Mouse (Mus musculus) left cerebral cortex, postnatal 4 days (tissue): ENCODE data around the gene Atp2c2. TPM values are rescaled to one million over a fixed set of nuclear protein-coding genes. Genes with fewer than 3 reads are reported as not detected.

Source experiments
- DNase-seq: peaks from one replicate; pipeline ENCODE4 v3.0.0-alpha.2; 2022
- intact Hi-C: fragments of 180-260 bp; cut with DNase I; formaldehyde crosslinking; loops from one replicate; pipeline ENCODE4 v1.15.1; 2025
- total RNA-seq, 2 experiments: library from RNA; stranded (reverse); gene quantifications; 2 replicates each; pipeline ENCODE4 v1.2.3; 2021

Gene Atp2c2
- total RNA-seq, 2 experiments from 2014 or later: 0.14 to 0.16 TPM

- no peak for DNase-seq
- intact Hi-C loops: no loop called here
Measured at GRCm38 (mm10) chr8:119738129-119738907, 38.5 kb downstream of the Atp2c2 start.

DNA sequence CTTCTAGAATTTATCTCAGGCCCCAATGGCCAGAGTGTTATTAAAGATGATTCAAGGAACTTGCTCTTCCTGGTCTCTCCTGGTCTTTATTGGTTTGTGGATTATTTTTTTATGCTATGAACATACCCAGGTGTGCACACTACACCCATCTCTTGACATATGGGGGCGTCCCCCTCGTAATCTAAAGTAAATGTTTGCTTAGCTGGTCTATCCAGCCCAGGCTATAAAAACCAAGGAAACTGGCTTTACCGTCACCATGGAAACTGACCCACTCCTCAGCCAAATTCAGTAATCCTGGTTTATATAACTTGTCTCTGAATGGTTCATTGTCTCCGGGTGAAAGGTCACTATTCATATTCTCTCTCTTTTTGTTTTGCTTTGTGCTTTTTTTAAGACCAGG is 40.8 kb downstream of the Atp2c2 start:
- no peak for DNase-seq
- intact Hi-C loops: no loop called here

GRCm38 (mm10) chr8:119742409-119742808 is 42.6 kb downstream of the Atp2c2 start:
- DNase-seq: no peak
- intact Hi-C loops: no loop called here

DNA sequence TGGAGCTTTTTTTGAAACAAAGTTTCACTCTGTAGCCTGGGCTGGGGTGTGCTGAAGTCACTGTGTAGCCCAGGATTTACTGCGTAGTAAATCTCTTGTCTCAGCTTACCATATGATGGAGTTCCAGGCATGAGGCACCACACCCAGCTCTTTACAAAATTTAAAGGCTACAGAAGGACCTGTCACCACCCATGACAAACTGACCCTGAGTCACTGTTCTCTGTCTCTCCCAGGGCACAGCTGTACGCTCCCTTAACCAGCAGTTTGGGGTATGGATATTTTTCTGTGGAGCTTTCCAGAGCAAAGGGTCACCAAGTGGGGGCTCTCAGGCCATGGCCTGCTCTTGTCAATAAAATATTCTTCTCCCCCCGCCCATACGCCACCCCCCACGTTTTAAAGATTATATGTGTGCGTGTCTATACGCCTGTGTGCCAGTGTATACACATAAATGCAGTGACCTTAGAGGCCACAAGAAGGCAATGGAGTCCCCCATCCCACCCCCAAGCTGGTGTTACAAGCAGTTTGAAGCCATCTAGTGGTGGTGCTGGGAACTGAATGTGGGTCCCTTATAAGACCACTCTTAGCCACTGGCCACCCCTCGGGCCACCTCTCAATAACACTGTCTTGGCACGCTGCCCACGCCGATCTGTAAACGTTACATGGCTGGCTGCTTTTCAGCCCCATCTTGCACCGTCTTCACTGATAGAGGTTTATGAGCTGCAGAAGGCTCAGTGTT is 43.6 kb downstream of the Atp2c2 start:
- DNase-seq: peak; percentile 79
- intact Hi-C loops: no loop called here

- no peak for DNase-seq
- intact Hi-C loops: no loop called here
Measured at GRCm38 (mm10) chr8:119744604-119745003, 44.8 kb downstream of the Atp2c2 start.

DNA sequence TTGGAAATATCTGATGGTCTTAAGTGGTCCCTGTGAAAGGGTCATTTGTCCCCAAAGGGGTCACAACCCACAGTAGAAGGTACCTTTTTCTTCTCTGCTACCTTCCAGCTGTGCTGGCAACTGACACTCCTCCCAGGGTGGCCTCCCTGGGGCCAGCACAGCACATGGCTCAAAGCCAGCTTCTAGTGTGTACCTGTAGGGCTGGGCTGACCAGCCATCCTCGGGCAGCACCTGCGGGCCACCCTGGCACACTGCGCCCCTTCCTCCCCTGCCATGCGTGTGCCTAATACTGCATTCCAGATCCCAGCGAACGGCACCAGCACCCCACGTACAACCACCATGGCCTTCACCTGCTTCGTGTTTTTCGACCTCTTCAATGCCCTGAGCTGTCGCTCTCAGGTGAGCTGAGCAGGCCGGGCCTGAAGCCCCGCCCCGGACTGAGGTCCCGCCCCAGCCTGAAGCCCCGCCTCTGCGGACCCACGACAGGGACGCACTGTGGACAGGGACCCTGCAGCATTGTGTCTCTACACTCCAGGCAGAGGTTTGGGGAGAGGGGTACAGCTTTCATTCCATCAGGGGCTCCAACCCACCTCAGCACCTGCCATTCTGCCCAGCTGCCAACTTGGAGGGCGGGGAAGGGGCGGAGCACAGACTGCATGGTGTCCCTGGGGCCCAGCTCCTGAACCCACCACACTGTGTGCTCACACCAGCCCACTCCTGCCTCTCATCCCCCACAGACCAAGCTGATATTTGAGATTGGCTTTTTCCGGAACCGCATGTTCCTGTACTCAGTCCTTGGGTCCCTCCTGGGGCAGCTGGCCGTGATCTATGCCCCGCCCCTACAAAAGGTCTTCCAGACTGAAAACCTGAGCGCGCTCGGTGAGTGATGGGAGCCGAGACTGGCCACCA is 55.7 kb downstream of the Atp2c2 start:
- intact Hi-C loops: no loop called here
- no peak for DNase-seq

- intact Hi-C loops: no loop called here
- DNase-seq: no peak
Measured at GRCm38 (mm10) chr8:119756147-119756461, 56.3 kb downstream of the Atp2c2 start.

DNA sequence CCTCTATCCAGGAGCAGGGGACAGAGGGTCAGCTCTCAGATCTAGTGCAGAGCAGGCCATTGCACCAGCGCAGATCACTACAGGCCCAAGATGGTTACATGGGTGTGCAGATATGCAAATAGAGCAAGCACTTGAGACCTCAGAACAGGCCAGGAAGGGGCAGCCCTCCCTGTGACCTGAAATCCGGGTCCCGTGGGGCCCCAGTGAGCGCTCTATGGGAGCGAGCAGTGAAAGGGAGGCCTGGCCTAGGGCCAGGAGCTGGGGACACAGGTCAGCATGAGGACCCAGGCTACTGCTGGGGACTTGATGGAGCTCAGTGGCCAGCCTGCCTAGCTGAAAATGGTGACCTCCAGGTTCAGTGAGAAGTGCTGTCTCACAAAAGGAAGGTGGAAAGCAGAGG is 56.7 kb downstream of the Atp2c2 start:
- no peak for DNase-seq
- intact Hi-C loops: no loop called here

GRCm38 (mm10) chr8:119761692-119762091 is 61.9 kb downstream of the Atp2c2 start:
- intact Hi-C loops: no loop called here
- no peak for DNase-seq

- DNase-seq: no peak
- intact Hi-C loops: no loop called here
Measured at GRCm38 (mm10) chr8:119762226-119763220, 62.7 kb downstream of the Atp2c2 start.

DNA sequence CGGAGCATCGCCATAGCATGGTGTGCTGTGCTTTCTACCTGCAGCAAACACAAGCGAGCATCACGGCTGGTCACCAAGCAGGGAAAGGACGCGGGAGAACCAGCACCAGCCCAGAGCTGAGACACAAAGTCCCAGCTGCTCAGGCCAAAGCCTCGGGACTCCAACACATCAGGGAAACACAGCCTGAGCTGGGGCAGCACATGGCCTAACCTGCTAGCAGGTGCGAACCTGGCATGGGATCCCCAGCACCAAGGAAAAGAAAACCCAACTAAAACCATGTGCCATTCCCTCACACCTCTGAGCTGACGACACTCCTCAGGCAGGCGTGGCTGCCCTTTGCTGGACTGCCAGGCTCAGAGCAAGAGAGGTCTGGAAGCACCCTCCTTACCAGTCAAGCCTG is 65.5 kb downstream of the Atp2c2 start:
- intact Hi-C loops: no loop called here
- DNase-seq: no peak

GRCm38 (mm10) chr8:119765761-119766444 is 66.1 kb downstream of the Atp2c2 start:
- no peak for DNase-seq
- intact Hi-C loops: no loop called here

- intact Hi-C loops: loop anchor here (5.0 to 10.0 kb wide), 2 partner anchors 89 to 342 kb away; partner anchors contain the start of gene Osgin1
- no peak for DNase-seq
Measured at GRCm38 (mm10) chr8:119776668-119777245, 76.9 kb downstream of the Atp2c2 start.

GRCm38 (mm10) chr8:119777765-119778164 is 78.0 kb downstream of the Atp2c2 start:
- DNase-seq: peak; percentile 43
- intact Hi-C loops: loop anchor here (5.0 to 10.0 kb wide), 2 partner anchors 90 to 343 kb away; partner anchors contain the start of gene Osgin1

DNA sequence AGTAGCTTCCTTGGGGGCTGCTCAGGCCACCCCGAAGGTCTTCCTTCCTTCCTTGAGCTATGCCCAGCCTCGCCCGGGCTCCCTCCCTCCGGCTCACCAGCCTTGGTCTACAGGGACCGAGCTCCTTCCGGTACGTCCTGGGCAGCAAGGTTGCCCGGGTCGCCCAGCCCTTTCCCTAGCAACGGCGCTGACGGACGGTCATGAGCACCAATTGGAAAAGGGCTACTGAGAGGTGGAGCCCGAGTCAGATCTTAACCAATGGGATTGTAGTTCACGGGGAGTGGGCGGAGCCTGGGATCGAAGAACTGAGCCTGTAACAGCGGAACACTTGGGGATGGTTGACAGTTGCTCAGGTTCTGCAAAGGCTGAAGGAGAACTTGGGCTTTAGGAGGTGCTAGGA is 78.5 kb downstream of the Atp2c2 start, which contains the start of gene Tldc1:
Gene Tldc1 (minus strand): TSS at position 154 of the 400 bp plus-strand sequence.
- intact Hi-C loops: loop anchor here (5.0 to 10.0 kb wide), 2 partner anchors 91 to 343 kb away; partner anchors contain the start of gene Osgin1

DNA sequence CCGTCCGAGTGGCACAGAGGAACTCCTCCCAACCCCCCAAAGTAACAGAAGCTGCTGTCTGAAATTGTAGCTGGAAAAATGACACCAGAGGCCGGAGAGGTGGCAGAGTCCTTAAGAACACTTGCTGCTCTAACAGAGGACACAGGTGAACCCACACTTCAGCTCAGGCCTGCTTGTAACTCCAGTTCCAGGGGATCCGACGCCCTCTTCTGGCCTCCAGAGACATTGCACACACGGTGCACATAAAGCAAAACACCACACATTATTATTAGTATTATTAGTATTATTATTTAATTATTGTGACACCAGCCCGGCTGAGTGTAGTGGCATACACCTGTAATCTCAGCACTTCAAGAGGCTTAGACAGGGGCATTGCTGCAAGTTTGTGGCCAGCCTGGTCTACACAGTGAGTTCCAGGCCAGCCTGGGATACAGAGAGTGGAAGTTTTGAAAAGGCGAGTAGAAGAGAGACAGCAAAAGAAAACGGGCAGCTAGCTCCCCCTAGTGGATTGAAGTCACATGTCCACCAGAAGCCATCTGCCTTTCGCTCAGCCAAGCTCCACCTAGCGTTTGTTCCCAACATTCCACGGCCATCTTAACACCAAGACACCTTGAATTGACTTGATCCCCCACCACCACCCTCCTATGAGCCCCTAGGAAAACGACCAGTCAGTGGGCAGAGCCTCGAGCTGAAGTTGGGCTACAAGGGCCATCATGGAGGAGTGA is 79.4 kb downstream of the Atp2c2 start:
- intact Hi-C loops: loop anchor here (5.0 to 10.0 kb wide), 2 partner anchors 92 to 344 kb away; partner anchors contain the start of gene Osgin1
- DNase-seq: peak; percentile 82

More for the DNA sequence above, 78.5 kb downstream of the Atp2c2 start, which contains the start of gene Tldc1:
- peak; percentile 99 for DNase-seq

DNA sequence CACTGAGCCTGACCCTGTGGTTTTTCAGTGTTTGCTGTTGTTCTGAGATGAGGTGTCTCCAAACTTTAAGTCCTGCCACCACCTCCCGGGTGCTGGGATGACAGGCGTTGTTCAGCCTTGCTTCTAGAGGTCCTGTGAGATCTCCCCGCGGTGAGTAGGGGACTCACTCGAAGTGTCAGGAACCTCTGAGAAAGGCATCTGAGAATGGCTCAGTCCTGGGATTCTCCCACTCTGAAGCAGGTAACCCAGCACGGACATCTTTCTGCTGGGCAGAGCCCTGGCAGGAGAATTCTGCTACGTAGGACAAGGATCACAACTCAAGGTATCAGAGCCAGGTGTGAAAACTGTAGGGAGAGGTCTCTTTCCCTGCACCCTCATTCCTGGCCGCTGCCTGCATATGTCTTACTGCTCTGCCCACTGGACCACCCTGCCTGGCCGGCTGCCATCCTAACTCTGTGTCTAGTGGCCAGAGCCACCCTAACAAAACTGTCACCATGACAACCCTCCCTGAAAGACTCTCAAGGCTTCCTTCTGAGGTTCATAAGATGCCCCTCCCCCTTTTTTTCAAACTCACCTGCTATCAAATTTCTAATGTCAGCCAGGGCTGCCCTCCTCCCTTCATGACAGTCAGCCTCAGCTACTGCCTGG is 80.7 kb downstream of the Atp2c2 start:
- no peak for DNase-seq
- intact Hi-C loops: loop anchor here (5.0 to 10.0 kb wide), 3 partner anchors 62 to 297 kb away; partner anchors contain the start of gene Cotl1
